Mouse (Mus musculus): ENCODE measurements around the gene Spock3.
"Not testable (repeated sequence)": the region's sequence is repeated elsewhere in the genome, so short reads cannot be mapped to it uniquely, and the experiment has no call there.

Gene Spock3

GRCm38 (mm10) chr8:63112919-63113318 is 162.1 kb downstream of the Spock3 start:
- H3K27me3 ChIP-seq (ENCODE audit: insufficient read depth, low read length): no peaks in the 10 kb centered on the region
- H3K9me3 ChIP-seq (ENCODE audit: low read length): no peaks in the 10 kb centered on the region
- no peaks in the 10 kb centered on the region for H3K4me1 ChIP-seq (replicated peaks; ENCODE audit: low read depth, low read length)
- TF ChIP-seq NANOG (IDR thresholded peaks at IDR 0.05; ENCODE audit: borderline replicate concordance, low read length): no peak
- no peak for TF ChIP-seq POU5F1 (IDR thresholded peaks at IDR 0.05; ENCODE audit: borderline replicate concordance, low read length)
- TF ChIP-seq CTCF (conservative IDR thresholded peaks at IDR 0.05; ENCODE audit: low read length): no peak
- no peaks in the 10 kb centered on the region for H3K36me3 ChIP-seq (ENCODE audit: insufficient read depth, low read length)
- no peak overlapping the region for H3K4me3 ChIP-seq (replicated peaks; ENCODE audit: low read length)

GRCm38 (mm10) chr8:63120508-63120907 is 169.7 kb downstream of the Spock3 start:
- Histone ChIP-seq H3K4me1 (replicated peaks; ENCODE audit: low read depth, low read length) (no peaks in the 10 kb centered on the region), H3K4me3 (replicated peaks; ENCODE audit: low read length) (no peak overlapping the region), H3K27me3 (ENCODE audit: insufficient read depth, low read length) (no peaks in the 10 kb centered on the region), H3K9me3 (ENCODE audit: low read length) (no peaks in the 10 kb centered on the region), H3K36me3 (ENCODE audit: insufficient read depth, low read length) (no peaks in the 10 kb centered on the region)
- TF ChIP-seq POU5F1 (IDR thresholded peaks at IDR 0.05; ENCODE audit: borderline replicate concordance, low read length) (no peak), NANOG (IDR thresholded peaks at IDR 0.05; ENCODE audit: borderline replicate concordance, low read length) (no peak), CTCF (conservative IDR thresholded peaks at IDR 0.05; ENCODE audit: low read length) (no peak)

- H3K27me3 ChIP-seq (ENCODE audit: insufficient read depth, low read length): no peaks in the 10 kb centered on the region
- no peak overlapping the region for H3K4me3 ChIP-seq (replicated peaks; ENCODE audit: low read length)
- no peaks in the 10 kb centered on the region for H3K9me3 ChIP-seq (ENCODE audit: low read length)
- TF ChIP-seq CTCF (conservative IDR thresholded peaks at IDR 0.05; ENCODE audit: low read length) (no peak), NANOG (IDR thresholded peaks at IDR 0.05; ENCODE audit: borderline replicate concordance, low read length) (no peak), POU5F1 (IDR thresholded peaks at IDR 0.05; ENCODE audit: borderline replicate concordance, low read length) (no peak)
- H3K4me1 ChIP-seq (replicated peaks; ENCODE audit: low read depth, low read length): no peaks in the 10 kb centered on the region
- H3K36me3 ChIP-seq (ENCODE audit: insufficient read depth, low read length): no peaks in the 10 kb centered on the region
Measured at GRCm38 (mm10) chr8:63135406-63135805, 184.6 kb downstream of the Spock3 start.

GRCm38 (mm10) chr8:63163861-63164260 is 213.1 kb downstream of the Spock3 start:
- not testable (repeated sequence) for H3K4me3 ChIP-seq (replicated peaks; ENCODE audit: low read length); H3K4me1 ChIP-seq (replicated peaks; ENCODE audit: low read depth, low read length); H3K9me3 ChIP-seq (ENCODE audit: low read length); H3K36me3 ChIP-seq (ENCODE audit: insufficient read depth, low read length); H3K27me3 ChIP-seq (ENCODE audit: insufficient read depth, low read length)

- TF ChIP-seq CTCF (conservative IDR thresholded peaks at IDR 0.05; ENCODE audit: low read length): no peak
- H3K4me3 ChIP-seq (replicated peaks; ENCODE audit: low read length): no peak overlapping the region
Measured at GRCm38 (mm10) chr8:63165326-63165725, 214.5 kb downstream of the Spock3 start.

GRCm38 (mm10) chr8:63169956-63170355 is 219.1 kb downstream of the Spock3 start:
- Histone ChIP-seq H3K36me3 (ENCODE audit: insufficient read depth, low read length) (no peaks in the 10 kb centered on the region), H3K4me3 (replicated peaks; ENCODE audit: low read length) (no peak overlapping the region), H3K4me1 (replicated peaks; ENCODE audit: low read depth, low read length) (0 out of 2 replicates have a peak, but pooled peaks cover 7% of the 10 kb centered on the region), H3K27me3 (ENCODE audit: insufficient read depth, low read length) (no peaks in the 10 kb centered on the region), H3K9me3 (ENCODE audit: low read length) (no peaks in the 10 kb centered on the region)
- TF ChIP-seq POU5F1 (IDR thresholded peaks at IDR 0.05; ENCODE audit: borderline replicate concordance, low read length) (no peak; the same call in 1 of the 2 replicates), CTCF (conservative IDR thresholded peaks at IDR 0.05; ENCODE audit: low read length) (no peak), NANOG (IDR thresholded peaks at IDR 0.05; ENCODE audit: borderline replicate concordance, low read length) (no peak)

More at GRCm38 (mm10) chr8:63165326-63165725, 214.5 kb downstream of the Spock3 start:
- Histone ChIP-seq H3K4me1 (replicated peaks; ENCODE audit: low read depth, low read length) (peaks cover 5% of the 10 kb centered on the region; the same call in 1 of the 2 replicates), H3K9me3 (ENCODE audit: low read length) (no peaks in the 10 kb centered on the region), H3K36me3 (ENCODE audit: insufficient read depth, low read length) (no peaks in the 10 kb centered on the region), H3K27me3 (ENCODE audit: insufficient read depth, low read length) (no peaks in the 10 kb centered on the region)

- Histone ChIP-seq H3K4me3 (replicated peaks; ENCODE audit: low read length) (no peak overlapping the region), H3K9me3 (ENCODE audit: low read length) (no peaks in the 10 kb centered on the region), H3K36me3 (ENCODE audit: insufficient read depth, low read length) (no peaks in the 10 kb centered on the region), H3K27me3 (ENCODE audit: insufficient read depth, low read length) (no peaks in the 10 kb centered on the region), H3K4me1 (replicated peaks; ENCODE audit: low read depth, low read length) (no peaks in the 10 kb centered on the region)
- TF ChIP-seq POU5F1 (IDR thresholded peaks at IDR 0.05; ENCODE audit: borderline replicate concordance, low read length): no peak
- no peak for TF ChIP-seq NANOG (IDR thresholded peaks at IDR 0.05; ENCODE audit: borderline replicate concordance, low read length)
- TF ChIP-seq CTCF (conservative IDR thresholded peaks at IDR 0.05; ENCODE audit: low read length): no peak
Measured at GRCm38 (mm10) chr8:63181272-63181671, 230.5 kb downstream of the Spock3 start.

GRCm38 (mm10) chr8:63258812-63259385 is 308.1 kb downstream of the Spock3 start:
- no peak overlapping the region for H3K4me3 ChIP-seq (replicated peaks; ENCODE audit: low read length)
- H3K36me3 ChIP-seq (ENCODE audit: insufficient read depth, low read length): no peaks in the 10 kb centered on the region
- no peaks in the 10 kb centered on the region for H3K27me3 ChIP-seq (ENCODE audit: insufficient read depth, low read length)
- no peaks in the 10 kb centered on the region for H3K9me3 ChIP-seq (ENCODE audit: low read length)
- no peaks in the 10 kb centered on the region for H3K4me1 ChIP-seq (replicated peaks; ENCODE audit: low read depth, low read length)
- TF ChIP-seq CTCF (conservative IDR thresholded peaks at IDR 0.05; ENCODE audit: low read length) (no peak), NANOG (IDR thresholded peaks at IDR 0.05; ENCODE audit: borderline replicate concordance, low read length) (no peak), POU5F1 (IDR thresholded peaks at IDR 0.05; ENCODE audit: borderline replicate concordance, low read length) (no peak)

GRCm38 (mm10) chr8:63262516-63262915 is 311.7 kb downstream of the Spock3 start:
- H3K4me1 ChIP-seq (replicated peaks; ENCODE audit: low read depth, low read length): no peaks in the 10 kb centered on the region
- H3K4me3 ChIP-seq (replicated peaks; ENCODE audit: low read length): no peak overlapping the region
- TF ChIP-seq CTCF (conservative IDR thresholded peaks at IDR 0.05; ENCODE audit: low read length): no peak
- TF ChIP-seq NANOG (IDR thresholded peaks at IDR 0.05; ENCODE audit: borderline replicate concordance, low read length): no peak
- no peak for TF ChIP-seq POU5F1 (IDR thresholded peaks at IDR 0.05; ENCODE audit: borderline replicate concordance, low read length)
- no peaks in the 10 kb centered on the region for H3K36me3 ChIP-seq (ENCODE audit: insufficient read depth, low read length)
- no peaks in the 10 kb centered on the region for H3K9me3 ChIP-seq (ENCODE audit: low read length)
- H3K27me3 ChIP-seq (ENCODE audit: insufficient read depth, low read length): no peaks in the 10 kb centered on the region

All from E14TG2a.4 (cell line).